Mouse (Mus musculus) midbrain, embryonic 11.5 days (tissue): ENCODE results near the gene Ms4a12. TPM values are rescaled to one million over a fixed set of nuclear protein-coding genes. Genes with fewer than 3 reads are reported as not detected.
"Not testable (repeated sequence)": the region's sequence is repeated elsewhere in the genome, so short reads cannot be mapped to it uniquely, and the experiment has no call there.

Source experiments
- ATAC-seq: fragments of 200-750 bp; cut with Nextera tagmentation; 2 replicates; pipeline ENCODE4 v1.8.0; 2017; ENCODE audit warnings: moderate TSS enrichment, moderate library complexity; ENCODE audit not compliant: low FRiP score
- DNase-seq: peaks from one replicate; pipeline ENCODE4 v3.0.0; 2015; ENCODE audit warnings: low spot score; ENCODE audit errors: missing footprints
- H3K27ac ChIP-seq: fragments of 300-500 bp; sonication (generic); 2 replicates; pipeline ENCODE4 v1.5.1; 2014; ENCODE audit warnings: low read depth, low read length
- H3K27me3 ChIP-seq: fragments of 300-500 bp; sonication (generic); 2 replicates; pipeline ENCODE4 v1.6.1; 2014; ENCODE audit warnings: mild to moderate bottlenecking, low read length, moderate library complexity, mixed read lengths; ENCODE audit not compliant: control insufficient read depth, insufficient read depth
- H3K36me3 ChIP-seq: fragments of 300-500 bp; sonication (generic); 2 replicates; pipeline ENCODE4 v1.6.1; 2014; ENCODE audit warnings: mild to moderate bottlenecking, low read length, moderate library complexity, mixed read lengths; ENCODE audit not compliant: control insufficient read depth, insufficient read depth
- H3K4me1 ChIP-seq: fragments of 300-500 bp; sonication (generic); 2 replicates; pipeline ENCODE4 v1.6.1; 2014; ENCODE audit warnings: low read length; ENCODE audit not compliant: control insufficient read depth, insufficient read depth
- H3K4me2 ChIP-seq: fragments of 300-500 bp; sonication (generic); 2 replicates; pipeline ENCODE4 v1.6.1; 2014; ENCODE audit warnings: mild to moderate bottlenecking, moderate library complexity
- H3K4me3 ChIP-seq: fragments of 300-500 bp; sonication (generic); 2 replicates; pipeline ENCODE4 v1.5.1; 2014; ENCODE audit warnings: low read depth, low read length
- H3K9ac ChIP-seq: fragments of 300-500 bp; sonication (generic); 2 replicates; pipeline ENCODE4 v1.6.1; 2014; ENCODE audit warnings: low read length
- H3K9me3 ChIP-seq: fragments of 300-500 bp; sonication (generic); 2 replicates; pipeline ENCODE4 v1.6.1; 2016; ENCODE audit warnings: low read length; ENCODE audit not compliant: control insufficient read depth
- WGBS: fragments of 180-500 bp; shearing (Covaris S2); extraction: QIAGEN DNeasy Blood & Tissue Kit; methylation state at CpG from one replicate; pipeline ENCODE4 v1.1.7; 2014; 5-methylcytosine and 5-hydroxymethylcytosine counted together
- polyA plus RNA-seq: library from polyadenylated mRNA; unstranded; fragments of >200 nt; fragmentation: Nextera tagmentation; extraction: Ambion mirVana; gene quantifications from 2 replicates; pipeline ENCODE4 v1.2.1, GENCODE M21; 2014

Gene Ms4a12
- polyA plus RNA-seq: not detected in 2 replicates

- Histone ChIP-seq H3K4me3 (no peak within 1 kb of the TSS), H3K9me3 (no peaks in the 10 kb centered on the region), H3K36me3 (no peaks in the 10 kb centered on the region), H3K4me2 (no peak within 1 kb of the TSS), H3K9ac (no peak within 1 kb of the TSS), H3K4me1 (no peaks in the 10 kb centered on the region), H3K27ac (no peak within 1 kb of the TSS), H3K27me3 (no peaks in the 10 kb centered on the region)
- 75% methylated on average over 5 of the region's 5 CpGs for WGBS
- ATAC-seq (no peak), DNase-seq (no peak)
These were observed at the start of gene Ms4a12 for GRCm38 (mm10) chr19:11232348-11232747. Gene Ms4a12 (minus strand): TSS chr19:11232448.

- Histone ChIP-seq H3K4me1 (no peaks in the 10 kb centered on the region), H3K27me3 (no peaks in the 10 kb centered on the region), H3K9ac (no peak overlapping the region), H3K4me2 (no peak overlapping the region), H3K36me3 (no peaks in the 10 kb centered on the region), H3K4me3 (no peak overlapping the region), H3K27ac (no peak overlapping the region), H3K9me3 (no peaks in the 10 kb centered on the region)
- ATAC-seq (no peak), DNase-seq (no peak)
- WGBS: 92% methylated on average over 3 of the region's 3 CpGs
These were observed 48.0 kb upstream of the Ms4a12 start for GRCm38 (mm10) chr19:11280223-11280622.

- Histone ChIP-seq H3K9me3 (no peaks in the 10 kb centered on the region), H3K4me1 (no peaks in the 10 kb centered on the region), H3K9ac (no peak overlapping the region), H3K36me3 (no peaks in the 10 kb centered on the region), H3K4me2 (no peak overlapping the region), H3K27me3 (no peaks in the 10 kb centered on the region), H3K4me3 (no peak overlapping the region), H3K27ac (no peak overlapping the region)
- WGBS: 75% methylated on average over 5 of the region's 5 CpGs
- DNase-seq (no peak), ATAC-seq (peak; percentile 59; the same call in 1 of the 2 replicates)
These were observed 44.2 kb upstream of the Ms4a12 start for GRCm38 (mm10) chr19:11276431-11276830.

GRCm38 (mm10) chr19:11266956-11267355 is 34.7 kb upstream of the Ms4a12 start:
- Histone ChIP-seq H3K4me2 (no peak overlapping the region), H3K9ac (no peak overlapping the region), H3K27ac (no peak overlapping the region), H3K27me3 (no peaks in the 10 kb centered on the region), H3K36me3 (no peaks in the 10 kb centered on the region), H3K9me3 (no peaks in the 10 kb centered on the region), H3K4me1 (no peaks in the 10 kb centered on the region), H3K4me3 (no peak overlapping the region)
- ATAC-seq: no peak
- no peak for DNase-seq
- 91% methylated on average over 4 of the region's 4 CpGs for WGBS

- ATAC-seq: no peak
- no peak for DNase-seq
- H3K4me2 ChIP-seq: no peak within 1 kb of the TSS
- WGBS: 88% methylated on average over 8 of the region's 8 CpGs
- no peak within 1 kb of the TSS for H3K4me3 ChIP-seq
- no peaks in the 10 kb centered on the region for H3K9me3 ChIP-seq
- no peaks in the 10 kb centered on the region for H3K27me3 ChIP-seq
- H3K4me1 ChIP-seq: no peaks in the 10 kb centered on the region
- H3K9ac ChIP-seq: no peak within 1 kb of the TSS
- no peaks in the 10 kb centered on the region for H3K36me3 ChIP-seq
- H3K27ac ChIP-seq: no peak within 1 kb of the TSS
These were observed 34.0 kb upstream of the Ms4a12 start, which contains the start of gene Ms4a1 for GRCm38 (mm10) chr19:11266052-11266845. Gene Ms4a1 (minus strand): TSS chr19:11266241.

- Histone ChIP-seq H3K27ac (no peak overlapping the region), H3K4me2 (no peak overlapping the region), H3K4me3 (no peak overlapping the region), H3K27me3 (no peaks in the 10 kb centered on the region), H3K36me3 (no peaks in the 10 kb centered on the region), H3K4me1 (no peaks in the 10 kb centered on the region), H3K9ac (no peak overlapping the region), H3K9me3 (no peaks in the 10 kb centered on the region)
- ATAC-seq: no peak
- 85% methylated on average over 9 of the region's 9 CpGs for whole genome bisulfite sequencing
- no peak for DNase-seq
These were observed 32.4 kb upstream of the Ms4a12 start for GRCm38 (mm10) chr19:11264602-11265185.

- DNase-seq (no peak), ATAC-seq (no peak)
These were observed 31.3 kb upstream of the Ms4a12 start for GRCm38 (mm10) chr19:11263549-11263948.

GRCm38 (mm10) chr19:11262932-11263331 is 30.7 kb upstream of the Ms4a12 start:
- H3K4me2 ChIP-seq, DNase-seq, H3K9ac ChIP-seq, H3K4me1 ChIP-seq, H3K4me3 ChIP-seq, H3K27ac ChIP-seq, ATAC-seq, H3K9me3 ChIP-seq, H3K27me3 ChIP-seq, H3K36me3 ChIP-seq: not testable (repeated sequence)
- 65% methylated on average over 4 of the region's 4 CpGs for WGBS

More at GRCm38 (mm10) chr19:11263549-11263948, 31.3 kb upstream of the Ms4a12 start:
- Histone ChIP-seq H3K9me3 (no peaks in the 10 kb centered on the region), H3K4me1 (no peaks in the 10 kb centered on the region), H3K4me2 (no peak overlapping the region), H3K4me3 (no peak overlapping the region), H3K27me3 (no peaks in the 10 kb centered on the region), H3K9ac (no peak overlapping the region), H3K36me3 (no peaks in the 10 kb centered on the region), H3K27ac (no peak overlapping the region)
- WGBS: 88% methylated on average over 3 of the region's 3 CpGs

- Histone ChIP-seq H3K9ac (no peak overlapping the region), H3K9me3 (no peaks in the 10 kb centered on the region), H3K4me1 (no peaks in the 10 kb centered on the region), H3K27me3 (no peaks in the 10 kb centered on the region), H3K4me2 (no peak overlapping the region), H3K27ac (no peak overlapping the region), H3K36me3 (no peaks in the 10 kb centered on the region), H3K4me3 (no peak overlapping the region)
- 85% methylated on average over 2 of the region's 2 CpGs for WGBS
- ATAC-seq (no peak), DNase-seq (no peak)
These were observed 29.3 kb upstream of the Ms4a12 start for GRCm38 (mm10) chr19:11261522-11261921.
